8 mouse cellular contexts compared by ENCODE assay signal in genomic region chr14:20803606-20803938, GRCm38 (mm10). TPM values are rescaled to one million over a fixed set of nuclear protein-coding genes. Genes with fewer than 3 reads are reported as not detected.
A peak's percentile ranks its signal among the peaks of the same experiment; 100 is the strongest.
DNase-seq lines count a peak whose midpoint lies in the region; ATAC-seq and TF ChIP-seq lines count a peak whose summit lies in the region.

No protein-coding gene starts in this region.

- DNase-seq in MEL-GATA-1-ER (ENCODE audit: extremely low read depth, low read depth): peak; percentile 47
- DNase-seq in c-Kit-negative CD71-positive TER-119-positive erythroid progenitor cells, embryonic 14.5 days (ENCODE audit: low read depth, low spot score): peak; percentile 46
- peak in 1 of 2 experiments; percentile 84 for DNase-seq in layer of hippocampus, adult 2 months (ENCODE audit: low spot score in 2 of 2)
- peak; percentile 88 for DNase-seq in lung, postnatal 25 days (ENCODE audit: low spot score)
- DNase-seq in retina, embryonic 14.5 days (ENCODE audit: low spot score): peak; percentile 91
- peak; percentile 58 to 63 for DNase-seq in thymus, postnatal 36 days

- H3K4me1 ChIP-seq in forebrain, embryonic 13.5 days: peaks cover 17% of the 10 kb centered on the region

- H3K27me3 ChIP-seq in forebrain, embryonic 13.5 days: no peaks in the 10 kb centered on the region

- 3% methylated on average over 7 of the region's 7 CpGs for WGBS in forebrain, embryonic 13.5 days

- peak; percentile 87 for TF ChIP-seq CTCF in layer of hippocampus, adult 2 months (conservative IDR thresholded peaks at IDR 0.05)

- peak; percentile 71 for ATAC-seq in forebrain, embryonic 13.5 days
- ATAC-seq in hematopoietic stem cell, adult 5-6 weeks (replicated peaks in 1 of 2; ENCODE audit: insufficient read depth in 1 of 2, low FRiP score in 2 of 2, low TSS enrichment in 1 of 2, low read depth in 1 of 2, poor library complexity in 2 of 2, severe bottlenecking in 2 of 2): peak; percentile 77 to 91

- no peak overlapping the region for H3K4me2 ChIP-seq in forebrain, embryonic 13.5 days

- no peak overlapping the region for H3K9ac ChIP-seq in forebrain, embryonic 13.5 days

- no peak overlapping the region for H3K27ac ChIP-seq in forebrain, embryonic 13.5 days
- no peak overlapping the region for H3K27ac ChIP-seq in layer of hippocampus, adult 2 months

- H3K4me3 ChIP-seq in forebrain, embryonic 13.5 days: no peak overlapping the region
- no peak overlapping the region for H3K4me3 ChIP-seq in layer of hippocampus, adult 2 months

- no peaks in the 10 kb centered on the region for H3K9me3 ChIP-seq in forebrain, embryonic 13.5 days (replicated peaks)

- H3K36me3 ChIP-seq in forebrain, embryonic 13.5 days (ENCODE audit: poor library complexity, severe bottlenecking): no peaks in the 10 kb centered on the region

RNA-seq across cellular contexts. Expression of gene Camk2g, which starts 9.7 kb away (rescaled TPM):
- polyA plus RNA-seq in forebrain, embryonic 13.5 days (2015; fragmentation: Nextera tagmentation; extraction: Ambion mirVana): 60.7 and 81.8 TPM in 2 replicates
- 99.3 and 101 TPM in 2 replicates for total RNA-seq in hematopoietic stem cell, adult 5-6 weeks (2017)
- 100 to 1,000 TPM; 216 to 229 TPM for total RNA-seq in layer of hippocampus, adult 2 months (2021)

RNA-seq across cellular contexts. Expression of gene Plau, which starts 32.9 kb away (rescaled TPM):
- polyA plus RNA-seq in forebrain, embryonic 13.5 days (2015; fragmentation: Nextera tagmentation; extraction: Ambion mirVana): 0.27 and 0.35 TPM in 2 replicates
- 2.3 and 2.4 TPM in 2 replicates for total RNA-seq in hematopoietic stem cell, adult 5-6 weeks (2017)
- total RNA-seq in layer of hippocampus, adult 2 months (2021): 1 to 10 TPM; 3.2 to 4.2 TPM
